Mouse (Mus musculus): ENCODE data around the gene Tubb2b.
A peak's percentile ranks its signal among the peaks of the same experiment; 100 is the strongest.

Gene Tubb2b

DNA sequence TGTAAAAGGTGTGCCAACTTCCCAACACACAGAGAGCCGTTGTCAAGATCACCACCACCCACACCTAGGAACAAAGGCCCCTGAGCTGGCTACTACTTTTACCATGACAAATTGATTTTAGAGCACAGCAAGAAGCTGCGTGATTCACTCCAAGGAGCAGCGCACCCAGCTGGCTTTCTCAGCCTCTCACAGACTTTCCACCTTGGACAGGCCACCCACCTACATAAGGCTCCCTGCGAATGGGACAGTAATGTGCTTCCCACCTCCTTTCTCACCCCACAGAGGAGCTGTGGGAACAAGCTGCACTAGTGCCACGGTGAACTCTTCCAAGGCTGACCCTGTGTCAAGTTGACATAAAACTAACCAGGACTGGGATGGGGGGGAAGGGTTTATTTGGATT is 13.1 kb upstream of the Tubb2b start:
- DNase-seq (ENCODE audit: extremely low read depth, insufficient read length, low spot score): peak; percentile 46

DNA sequence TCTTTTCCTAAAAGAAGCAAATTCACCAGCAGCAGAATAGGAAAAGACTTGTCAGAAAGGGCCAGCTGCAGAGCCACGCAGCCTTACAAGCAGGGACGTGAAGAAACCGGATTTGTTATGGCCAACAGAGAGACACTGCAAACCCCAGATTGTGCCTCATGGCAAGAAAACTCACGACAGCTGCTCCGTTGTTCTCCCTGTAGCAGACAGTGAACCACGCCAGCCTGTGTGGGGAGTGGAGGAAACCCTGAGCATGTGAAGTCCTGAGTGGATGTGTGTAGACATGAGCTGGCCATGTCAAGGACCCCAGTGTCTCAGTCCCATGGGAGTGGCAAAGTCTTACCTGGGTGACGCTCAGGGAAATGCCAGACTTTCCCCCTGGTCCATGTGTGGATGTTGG is 6.3 kb upstream of the Tubb2b start:
- no peak for DNase-seq (ENCODE audit: extremely low read depth, insufficient read length, low spot score)

DNA sequence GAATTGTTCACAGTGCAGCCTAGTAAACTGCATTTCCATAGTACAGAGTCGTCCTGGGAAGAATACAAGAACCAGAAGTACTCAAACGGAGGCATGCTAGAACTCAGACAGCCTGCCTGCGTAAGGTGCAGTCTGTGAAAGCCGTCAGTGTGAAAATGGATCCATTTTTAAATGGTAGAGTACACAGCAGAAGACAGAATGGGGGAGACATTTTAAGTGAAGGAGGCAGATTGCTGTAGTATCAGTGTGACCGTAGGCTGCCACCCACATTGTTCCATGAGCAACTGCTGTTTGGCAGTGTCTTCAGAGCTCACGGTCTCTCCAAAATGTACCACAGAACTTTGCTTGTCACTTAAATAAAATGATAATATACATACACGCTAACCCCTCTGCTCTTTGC is 4.0 kb upstream of the Tubb2b start:
- no peak for DNase-seq (ENCODE audit: extremely low read depth, insufficient read length, low spot score)

DNA sequence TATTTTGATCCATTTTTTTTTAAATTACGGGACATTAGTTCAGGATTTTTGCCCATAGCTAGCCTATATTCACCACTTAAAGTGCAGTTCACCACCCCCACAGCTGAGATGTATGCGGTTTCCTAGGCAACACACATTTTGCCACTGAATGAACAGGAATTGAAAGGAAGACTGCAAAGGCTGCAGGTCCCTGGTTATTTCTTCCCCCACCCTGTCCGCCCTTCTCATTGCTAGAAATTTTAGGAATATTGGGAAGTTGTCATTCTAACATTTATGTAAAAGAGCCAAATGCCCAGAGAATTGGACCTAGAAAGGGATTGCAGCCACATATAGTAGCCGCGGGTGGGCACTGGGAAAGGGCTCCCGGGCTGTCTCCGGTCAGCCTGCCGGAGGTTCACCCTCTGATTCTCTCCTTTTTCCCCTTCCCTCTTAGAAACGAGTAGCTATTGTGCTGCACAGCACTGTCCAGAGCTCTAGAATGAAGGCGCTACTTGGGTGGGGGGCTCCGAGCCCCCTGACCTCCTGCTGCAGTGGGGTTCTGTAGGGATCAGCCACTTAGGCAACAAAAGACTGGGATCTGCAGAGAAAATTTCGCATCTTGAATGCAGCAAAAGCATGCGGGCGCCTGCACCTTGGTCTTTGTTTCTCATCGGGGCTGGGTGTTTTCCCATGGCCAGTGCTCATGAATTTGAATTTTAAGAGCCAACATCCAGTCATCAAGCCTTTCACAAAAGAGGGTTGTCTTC is 3.2 kb upstream of the Tubb2b start:
- no peak for DNase-seq (ENCODE audit: extremely low read depth, insufficient read length, low spot score)

DNA sequence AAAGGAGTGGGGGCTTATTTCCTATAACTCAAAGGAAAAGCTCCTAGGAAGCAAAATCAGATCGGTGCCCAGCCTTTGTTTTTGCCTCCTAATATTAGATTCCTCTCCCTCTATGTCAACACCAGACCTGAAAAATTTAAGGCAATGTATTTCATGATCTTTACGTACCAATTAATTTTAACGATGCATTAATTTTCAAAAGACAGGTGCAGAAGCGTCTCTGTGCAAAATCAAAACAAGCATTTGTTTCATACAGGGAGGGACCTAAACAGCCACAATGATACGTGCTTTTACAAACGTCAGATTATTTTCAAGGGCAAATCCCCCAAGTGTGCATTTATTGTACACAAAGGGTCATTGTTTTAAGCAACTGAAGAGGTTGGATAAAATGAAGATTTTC is 2.6 kb upstream of the Tubb2b start:
- DNase-seq (ENCODE audit: extremely low read depth, insufficient read length, low spot score): no peak

DNA sequence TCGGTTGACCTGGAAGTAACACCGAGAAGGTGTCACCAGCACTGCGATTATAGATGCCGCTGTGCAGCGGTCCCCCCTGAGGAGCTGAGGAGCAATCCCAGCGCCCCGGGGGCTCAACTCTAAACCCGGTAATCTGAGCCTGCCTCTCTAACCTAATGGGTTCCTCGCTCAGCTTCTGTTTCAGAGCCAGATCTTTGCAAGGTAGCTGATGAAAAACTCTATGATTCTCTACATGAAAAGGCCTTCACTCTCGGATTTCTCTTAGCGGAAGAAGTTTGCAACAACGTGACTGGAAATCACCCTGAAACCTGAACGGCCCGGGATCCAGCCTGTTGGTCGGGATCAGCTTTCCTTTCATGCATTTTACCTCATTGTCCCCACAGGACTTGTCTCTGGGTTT is 2.0 kb upstream of the Tubb2b start:
- DNase-seq (ENCODE audit: extremely low read depth, insufficient read length, low spot score): no peak

DNA sequence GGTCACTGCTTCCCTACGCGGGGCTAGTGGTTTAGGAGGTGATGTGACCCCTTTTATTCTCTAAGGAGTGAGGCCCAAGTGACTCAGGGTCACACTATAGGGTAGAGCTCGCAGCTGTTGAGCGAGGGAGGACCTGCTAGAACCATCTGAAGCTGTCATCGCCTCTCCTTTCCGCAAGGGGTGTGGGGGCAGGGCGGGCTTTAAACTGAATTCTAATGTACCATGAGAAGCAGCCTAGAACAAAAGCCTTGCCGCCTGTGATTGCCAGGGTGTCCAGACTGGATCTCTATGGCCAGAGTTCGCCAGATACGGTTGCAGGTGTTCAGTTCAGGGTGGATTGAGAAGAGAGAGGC is 1.4 kb upstream of the Tubb2b start:
- DNase-seq (ENCODE audit: extremely low read depth, insufficient read length, low spot score): no peak

DNA sequence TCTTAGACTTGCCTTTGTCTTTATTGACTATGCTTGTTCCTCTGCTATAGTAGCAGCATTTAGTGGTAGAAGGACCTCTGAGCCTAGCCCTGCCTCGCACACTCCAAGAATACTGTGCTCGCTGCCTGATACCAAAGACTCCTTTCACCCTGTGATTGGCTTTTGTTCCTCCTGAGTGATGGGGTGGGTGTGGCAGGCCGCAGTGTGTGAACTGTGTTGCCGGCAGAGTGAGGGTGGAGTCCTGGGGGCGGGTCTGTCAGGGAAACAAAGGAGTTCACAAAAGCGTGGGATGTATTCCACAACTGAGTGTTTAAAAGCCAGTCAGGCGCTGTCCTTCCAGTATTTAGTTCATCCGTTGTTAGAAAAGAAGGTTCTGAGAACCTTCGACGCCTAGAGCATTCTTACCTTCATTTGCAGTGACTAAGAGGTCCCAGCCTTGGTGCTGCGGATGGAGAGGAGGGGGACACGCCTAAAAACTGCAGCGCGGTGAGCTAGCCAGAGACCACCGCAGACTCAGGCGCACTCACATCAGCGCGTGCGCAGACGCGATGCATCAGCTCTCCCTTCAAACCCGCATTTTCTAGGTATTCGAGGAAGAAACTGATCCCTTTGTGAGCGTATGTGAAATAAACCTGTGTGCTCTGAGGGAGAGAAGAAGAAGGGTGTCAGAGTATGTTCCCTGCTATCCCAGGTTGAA is 893 bp upstream of the Tubb2b start:
- DNase-seq (ENCODE audit: extremely low read depth, insufficient read length, low spot score): no peak

DNA sequence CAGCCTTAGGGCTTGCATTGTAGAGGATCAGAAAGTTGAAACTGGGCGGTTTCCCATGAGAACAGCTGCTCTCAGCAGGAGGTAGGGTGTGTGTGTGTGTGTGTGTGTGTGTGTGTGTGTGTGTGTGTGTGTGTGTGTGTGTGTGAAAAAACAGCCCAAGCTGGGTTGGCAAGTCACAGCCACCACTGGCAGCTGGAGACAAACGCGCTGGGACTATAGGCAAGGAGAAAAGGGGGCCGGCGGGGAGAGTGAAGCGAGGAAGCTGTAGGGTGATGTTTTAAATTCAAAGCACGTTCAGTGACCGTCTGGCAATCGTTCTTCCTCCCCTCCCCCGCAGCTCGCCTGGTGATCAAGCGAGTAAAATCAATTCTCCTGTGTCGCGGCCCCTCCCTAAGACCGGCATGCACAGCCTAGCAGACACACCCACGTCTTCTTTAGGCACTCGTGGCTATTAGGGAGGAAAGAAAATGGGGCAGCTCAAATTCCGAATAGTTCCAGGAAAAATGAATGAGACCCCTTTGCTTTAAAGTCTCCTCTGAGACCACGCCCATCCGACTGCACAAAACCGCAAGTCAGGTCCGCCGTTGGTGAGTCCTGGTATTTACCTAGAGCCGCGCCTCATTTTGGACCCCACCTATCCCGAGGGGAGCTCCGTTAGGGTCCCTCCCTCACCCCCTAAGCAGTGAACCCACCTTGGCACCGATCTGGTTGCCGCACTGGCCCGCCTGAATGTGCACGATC is 611 bp downstream of the Tubb2b start:
- DNase-seq (ENCODE audit: extremely low read depth, insufficient read length, low spot score): peak; percentile 60

DNA sequence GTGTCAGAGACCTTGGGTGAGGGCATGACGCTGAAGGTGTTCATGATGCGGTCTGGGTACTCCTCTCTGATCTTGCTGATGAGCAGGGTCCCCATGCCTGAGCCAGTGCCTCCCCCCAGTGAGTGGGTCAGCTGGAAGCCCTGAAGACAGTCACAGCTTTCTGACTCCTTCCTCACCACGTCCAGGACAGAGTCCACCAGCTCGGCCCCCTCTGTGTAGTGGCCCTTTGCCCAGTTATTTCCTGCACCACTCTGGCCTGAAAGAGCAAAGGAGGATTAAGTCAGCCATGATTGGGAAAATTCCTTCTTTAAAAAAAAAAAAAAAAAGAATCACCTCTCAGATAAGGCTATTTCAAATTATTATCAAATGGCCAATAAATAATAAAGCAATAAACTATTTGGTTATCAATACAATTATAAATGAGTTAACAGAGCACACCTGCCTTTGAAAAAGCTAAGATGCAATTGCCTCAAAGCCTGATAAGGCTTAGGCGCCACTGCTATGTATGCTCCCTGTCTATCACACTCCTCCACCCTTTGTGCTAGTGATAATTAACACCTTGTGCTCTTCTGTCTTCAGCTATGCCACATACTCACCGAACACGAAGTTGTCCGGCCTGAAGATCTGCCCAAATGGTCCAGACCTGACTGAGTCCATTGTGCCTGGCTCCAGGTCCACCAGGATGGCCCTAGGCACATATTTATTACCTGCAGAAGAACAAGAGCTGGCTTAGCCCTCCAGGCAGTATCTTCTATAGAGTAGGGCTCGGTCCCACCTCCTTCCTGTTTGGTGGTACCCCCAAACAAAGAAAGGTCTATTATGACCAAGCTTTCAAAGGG is 1.8 kb downstream of the Tubb2b start:
- no peak for DNase-seq (ENCODE audit: extremely low read depth, insufficient read length, low spot score)

DNA sequence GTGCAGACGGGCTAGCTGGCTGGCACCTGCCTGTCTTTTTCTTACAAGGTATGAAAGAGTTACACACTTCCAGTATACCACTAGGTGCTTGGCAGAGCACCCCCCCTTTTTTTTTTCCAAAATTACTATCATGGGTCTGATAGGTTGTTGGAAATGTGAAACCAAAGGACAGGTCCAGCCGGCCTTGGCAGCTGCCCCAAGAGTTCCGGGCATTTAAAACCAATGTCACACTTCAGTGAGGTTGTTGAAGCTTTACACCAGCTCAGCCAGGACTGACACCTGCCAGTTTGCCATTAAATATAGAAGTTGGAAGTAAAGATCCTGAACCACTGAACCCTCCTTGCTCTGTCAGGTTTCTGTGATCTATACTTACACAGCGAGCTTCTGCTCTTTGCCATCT is 4.6 kb downstream of the Tubb2b start:
- DNase-seq (ENCODE audit: extremely low read depth, insufficient read length, low spot score): no peak

DNA sequence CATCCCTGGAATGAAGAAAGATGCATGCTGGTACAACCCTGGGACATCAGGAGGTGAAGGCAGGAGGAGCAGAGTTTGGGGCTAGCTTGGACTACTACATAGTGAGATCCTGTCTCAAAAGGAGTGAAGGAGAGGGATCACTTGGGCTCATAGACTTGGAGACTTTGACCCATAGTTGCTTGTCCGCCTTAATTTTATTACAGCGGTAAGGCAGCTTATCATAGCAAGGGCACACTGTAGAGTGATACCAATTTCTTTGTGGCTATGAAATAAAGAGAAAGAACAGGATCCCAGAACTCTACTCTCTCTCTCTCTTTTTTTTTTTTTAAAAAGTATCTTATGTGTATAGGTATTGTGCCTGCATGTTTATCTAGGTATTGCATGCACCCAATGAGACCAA is 9.7 kb downstream of the Tubb2b start:
- no peak for DNase-seq (ENCODE audit: extremely low read depth, insufficient read length, low spot score)

DNA sequence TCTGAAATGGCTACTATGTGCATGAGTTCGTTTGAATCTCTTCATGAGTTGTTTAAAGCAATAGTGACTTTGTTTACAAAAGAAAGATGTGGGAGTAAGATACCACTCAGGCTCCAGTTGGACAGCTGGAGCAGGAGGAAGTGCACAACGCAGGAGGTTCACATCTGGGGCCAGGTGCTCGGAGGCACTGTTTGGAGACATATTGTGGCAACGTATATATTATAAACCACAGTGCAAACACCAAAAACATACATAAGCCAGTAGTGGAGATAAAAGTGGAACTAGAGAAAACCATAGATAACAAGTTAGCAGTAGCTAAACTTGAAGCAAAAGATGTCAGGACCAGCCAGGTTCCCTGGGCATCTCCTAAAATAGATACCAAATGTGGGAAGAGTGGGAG is 10.9 kb downstream of the Tubb2b start:
- no peak for DNase-seq (ENCODE audit: extremely low read depth, insufficient read length, low spot score)

DNA sequence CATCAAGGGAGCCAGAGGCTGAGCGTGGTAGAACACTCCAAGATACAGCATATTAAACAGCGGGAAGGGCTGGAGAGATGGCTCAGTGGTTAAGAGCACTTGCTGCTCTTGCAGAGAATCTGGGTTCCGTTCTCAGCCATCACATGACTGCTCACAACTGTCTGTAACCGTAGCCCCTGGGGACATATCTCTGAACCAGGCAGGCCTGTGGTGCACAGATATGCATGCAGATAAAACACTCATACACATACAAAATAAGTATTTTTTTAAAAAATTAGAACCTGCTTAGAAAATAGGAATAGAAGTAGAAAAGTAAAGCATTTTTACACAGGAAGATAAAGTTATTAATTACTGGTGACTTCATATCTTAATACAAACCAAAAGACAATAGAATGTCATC is 11.4 kb downstream of the Tubb2b start:
- no peak for DNase-seq (ENCODE audit: extremely low read depth, insufficient read length, low spot score)

DNA sequence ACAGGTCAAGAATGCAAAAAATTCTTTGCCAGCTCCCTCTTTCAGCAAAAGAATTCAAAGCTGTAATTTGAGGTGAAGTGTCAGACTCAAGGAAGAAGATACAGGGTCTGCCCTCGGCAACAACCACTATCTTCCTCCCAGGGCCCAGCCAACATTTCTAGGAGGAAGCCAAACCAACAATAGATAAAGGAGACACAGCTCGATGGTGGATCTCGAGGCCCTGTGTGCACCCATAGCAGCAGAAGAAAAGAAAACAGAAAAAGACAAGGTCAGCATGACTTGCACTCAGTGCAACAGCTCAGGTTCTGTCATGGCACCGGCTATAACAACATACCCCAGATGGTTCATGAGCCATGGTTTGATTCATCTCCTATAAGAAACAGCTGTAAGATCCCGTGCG is 13.8 kb downstream of the Tubb2b start:
- DNase-seq (ENCODE audit: extremely low read depth, insufficient read length, low spot score): no peak

DNA sequence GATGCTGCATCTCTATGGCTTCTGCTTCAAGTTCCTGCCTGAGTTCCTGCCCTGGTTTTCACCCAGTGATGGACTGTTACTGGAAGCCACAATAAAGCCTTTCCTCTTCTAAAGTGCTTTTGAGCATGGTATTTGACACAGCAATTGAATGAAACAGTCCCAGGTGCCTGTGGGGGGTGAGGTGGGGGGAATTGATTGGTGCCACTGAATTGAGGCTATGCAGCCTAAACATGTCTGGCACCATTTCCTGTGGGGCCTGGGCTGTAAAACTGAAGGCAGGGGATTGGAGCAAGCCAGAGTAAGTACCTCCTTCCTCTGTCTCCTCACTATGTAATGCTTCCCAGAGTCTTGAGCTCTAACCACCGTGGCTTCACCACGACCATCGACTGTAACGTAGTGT is 15.6 kb downstream of the Tubb2b start:
- DNase-seq (ENCODE audit: extremely low read depth, insufficient read length, low spot score): no peak

DNA sequence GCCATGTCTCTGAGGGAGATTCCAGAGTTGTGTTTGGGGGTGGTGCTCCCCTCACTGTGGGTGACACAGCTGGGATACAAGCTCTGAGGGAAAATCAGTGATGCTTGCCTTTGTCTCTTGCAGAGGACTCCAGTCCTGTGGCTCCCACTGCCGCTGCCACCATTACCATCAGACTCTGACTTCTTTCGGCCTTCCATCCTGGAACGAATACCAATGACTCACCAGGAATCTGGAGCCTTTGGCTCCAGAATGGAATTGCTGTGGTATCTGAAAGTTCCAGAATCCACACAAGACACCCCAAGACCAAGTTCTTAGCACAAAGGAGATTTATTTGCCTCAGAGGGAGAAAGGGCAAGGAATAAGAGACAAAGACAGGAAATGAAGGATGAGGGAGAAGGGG is 17.2 kb downstream of the Tubb2b start:
- peak; percentile 71 for DNase-seq (ENCODE audit: extremely low read depth, insufficient read length, low spot score)

DNA sequence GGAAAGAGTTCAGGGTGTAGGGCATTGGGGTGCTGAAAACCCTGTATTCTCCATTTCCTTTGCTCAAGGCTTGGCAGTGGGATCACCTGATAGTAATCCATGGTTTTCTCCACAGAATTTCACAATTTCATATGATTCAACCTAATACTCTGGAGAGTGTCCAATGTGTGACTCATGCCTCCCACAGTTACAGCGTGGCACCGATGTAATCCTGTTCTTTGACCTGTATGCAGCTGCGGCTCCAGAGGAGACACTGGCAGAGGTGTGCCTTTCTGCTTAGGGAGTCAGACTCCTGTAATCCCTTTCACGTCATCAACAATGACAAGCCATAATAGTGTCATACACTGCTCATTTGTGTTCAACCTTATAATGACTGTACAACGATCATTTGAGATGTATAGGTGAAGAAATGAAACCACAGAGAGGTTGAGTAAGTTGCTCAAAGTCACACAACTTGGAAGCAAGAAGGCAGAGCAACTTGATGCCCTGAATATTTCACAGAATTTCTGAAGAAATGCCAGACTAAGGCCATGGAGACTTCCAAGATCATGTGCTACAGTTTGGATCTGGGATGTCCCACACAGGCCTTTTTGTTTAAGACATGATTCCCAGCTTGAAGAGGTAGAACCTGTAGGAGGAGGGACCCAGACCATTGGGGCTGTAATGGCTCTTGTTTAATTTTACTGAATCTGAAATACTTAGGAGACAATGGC is 17.7 kb downstream of the Tubb2b start:
- peak; percentile 73 for DNase-seq (ENCODE audit: extremely low read depth, insufficient read length, low spot score)

DNA sequence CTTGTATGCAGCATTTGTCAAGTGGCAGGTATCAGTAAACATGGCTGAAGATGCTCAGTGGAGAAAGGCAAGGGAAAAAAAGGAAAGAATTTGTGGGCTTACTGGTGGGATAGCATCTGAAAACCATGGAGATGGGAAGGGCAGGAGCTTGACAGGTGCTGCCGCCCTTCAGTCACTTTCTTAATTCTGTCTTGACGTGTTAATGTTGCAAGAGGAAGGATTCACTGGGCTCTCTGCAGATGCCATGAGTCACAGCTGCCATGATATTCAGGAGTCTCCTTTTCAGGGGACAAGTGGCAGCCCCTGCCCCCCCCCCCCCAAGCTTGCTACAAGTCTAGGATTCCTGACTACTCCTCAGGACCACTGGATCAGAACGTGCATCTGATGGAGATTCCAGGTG is 18.4 kb downstream of the Tubb2b start:
- DNase-seq (ENCODE audit: extremely low read depth, insufficient read length, low spot score): peak; percentile 42

DNA sequence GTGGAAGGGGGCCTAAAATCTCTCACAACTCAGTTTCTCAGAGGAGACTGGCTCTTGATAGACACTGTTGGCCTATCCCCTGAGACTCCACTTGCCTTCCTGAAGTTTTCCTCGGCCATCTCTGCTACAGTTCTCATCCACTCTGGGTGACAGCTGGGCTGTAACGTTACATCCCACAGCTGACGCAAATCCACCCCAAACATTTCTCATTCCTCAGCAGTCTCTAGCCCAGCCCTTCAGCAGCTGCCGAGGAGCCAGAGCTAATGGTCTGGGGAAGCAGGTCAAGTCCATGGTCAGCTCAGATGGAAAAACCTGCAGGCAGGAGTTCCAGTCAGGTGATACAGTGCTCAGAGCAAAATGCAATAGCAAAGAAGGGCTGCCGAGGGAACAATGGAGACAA is 19.2 kb downstream of the Tubb2b start:
- DNase-seq (ENCODE audit: extremely low read depth, insufficient read length, low spot score): peak; percentile 48

DNA sequence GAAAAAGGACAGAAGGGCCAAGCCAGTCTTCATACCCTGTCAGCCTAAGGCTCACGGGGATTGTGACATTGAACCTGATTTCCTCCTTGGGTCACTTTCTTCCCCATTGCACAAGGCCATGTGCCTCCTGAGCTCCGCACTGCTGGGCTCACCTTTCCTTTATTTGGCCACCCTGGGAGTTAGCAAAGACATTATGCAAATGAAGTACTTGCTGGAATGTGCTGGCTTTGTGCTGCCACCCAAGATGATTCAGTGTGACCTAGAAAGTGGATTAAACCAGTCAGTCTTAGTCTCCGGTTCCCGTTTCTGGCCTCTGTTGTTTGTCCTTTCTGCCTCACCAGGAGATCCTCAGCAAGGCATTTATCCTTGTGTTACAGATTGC is 20.6 kb downstream of the Tubb2b start:
- DNase-seq (ENCODE audit: extremely low read depth, insufficient read length, low spot score): no peak
